In the genomic region with DNA sequence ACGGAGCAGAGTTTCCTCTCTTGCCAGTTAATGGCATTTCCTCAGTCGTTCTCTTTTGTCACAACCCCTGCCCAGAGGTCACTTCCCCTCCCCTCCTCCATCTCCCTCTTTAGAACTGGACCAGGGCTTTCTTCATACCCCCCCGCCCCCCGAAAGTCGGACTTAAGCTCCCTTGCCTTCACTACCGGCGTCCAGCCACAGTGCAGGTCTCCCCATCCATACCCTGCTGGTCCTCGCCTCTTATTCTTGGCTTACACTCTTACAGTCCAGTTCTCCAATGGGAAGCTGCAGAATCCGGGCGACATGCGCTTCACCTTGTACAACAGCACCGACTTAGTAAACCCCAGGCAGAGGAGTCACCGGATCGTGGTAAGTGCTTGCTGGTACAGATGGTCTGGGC, we compare ENCODE assay signal across 8 mouse cellular contexts. TPM values are rescaled to one million over a fixed set of nuclear protein-coding genes. Genes with fewer than 3 reads are reported as not detected.
DNase-seq lines count a peak whose midpoint lies in the region; ATAC-seq and TF ChIP-seq lines count a peak whose summit lies in the region.

No protein-coding gene starts in this region.

- peaks cover 22% of the 10 kb centered on the region for H3K36me3 ChIP-seq in heart, embryonic 14.5 days (ENCODE audit: control insufficient read depth, insufficient read depth, low read length)
- peaks cover 41% of the 10 kb centered on the region for H3K36me3 ChIP-seq in G1E (replicated peaks)
- no peaks in the 10 kb centered on the region for H3K36me3 ChIP-seq in macrophage (ENCODE audit: inconsistent target)

- H3K9me3 ChIP-seq in heart, embryonic 14.5 days (ENCODE audit: control insufficient read depth, low read length): no peaks in the 10 kb centered on the region
- H3K9me3 ChIP-seq in G1E (replicated peaks): no peaks in the 10 kb centered on the region

- H3K9ac ChIP-seq in heart, embryonic 14.5 days (ENCODE audit: low read length): peak overlapping the region; percentile 85

- intact Hi-C loops in left cerebral cortex, postnatal 4 days (cut with DNase I): loop anchor here (5.0 kb wide), 2 partner anchors 263 to 1113 kb away; no protein-coding TSS in a partner anchor

- peak overlapping the region; percentile 93 for H3K4me2 ChIP-seq in heart, embryonic 14.5 days (ENCODE audit: low read length)

- TF ChIP-seq CTCF in G1E (IDR thresholded peaks at IDR 0.05; ENCODE audit: low read depth, low read length): no peak

- H3K79me2 ChIP-seq in macrophage (ENCODE audit: inconsistent target): no peaks in the 10 kb centered on the region

- ATAC-seq in heart, embryonic 14.5 days (ENCODE audit: insufficient number of reproducible peaks, insufficient read depth, low FRiP score, low read depth): no peak
- ATAC-seq in G1E (ENCODE audit: extremely low read depth, insufficient number of reproducible peaks, low FRiP score, poor library complexity, severe bottlenecking): no peak
- ATAC-seq in granulocyte monocyte progenitor cell, adult 5-6 weeks (replicated peaks; ENCODE audit: poor library complexity, severe bottlenecking): peak; percentile 31

- H3K4me1 ChIP-seq in heart, embryonic 14.5 days (ENCODE audit: control insufficient read depth in 2 of 2, insufficient read depth in 2 of 2, low read length in 2 of 2): peaks cover 5 to 12% of the 10 kb centered on the region in 2 experiments; a peak in 3 of 4 replicates
- peaks cover 54% of the 10 kb centered on the region for H3K4me1 ChIP-seq in G1E (ENCODE audit: insufficient read depth, low read depth, low read length)

- no peak for DNase-seq in heart, postnatal 4 days
- DNase-seq in G1E (ENCODE audit: low spot score): peak; percentile 18
- DNase-seq in right cerebral cortex, adult 18-20 months: no peak
- no peak for DNase-seq in thymus, postnatal 36 days
- no peak for DNase-seq in left cerebral cortex, postnatal 4 days

- H3K27me3 ChIP-seq in heart, embryonic 14.5 days (ENCODE audit: control insufficient read depth, insufficient read depth, low read length): no peaks in the 10 kb centered on the region
- H3K27me3 ChIP-seq in G1E (ENCODE audit: insufficient read depth, low read length): no peaks in the 10 kb centered on the region

- H3K27ac ChIP-seq in heart, embryonic 14.5 days (replicated peaks in 1 of 2; ENCODE audit: control insufficient read depth in 1 of 2, insufficient read depth in 1 of 2, low read depth in 2 of 2, low read length in 2 of 2): peak overlapping the region in 1 of 2 experiments; percentile 49; a peak in 2 of 4 replicates
- no peak overlapping the region for H3K27ac ChIP-seq in macrophage

- peak overlapping the region; percentile 63 to 81 for H3K4me3 ChIP-seq in heart, embryonic 14.5 days (ENCODE audit: control insufficient read depth in 1 of 2, insufficient read depth in 1 of 2, low read depth in 1 of 2, low read length in 2 of 2)
- H3K4me3 ChIP-seq in G1E (ENCODE audit: low read depth, low read length) (peak overlapping the region; percentile 82), macrophage (ENCODE audit: inconsistent target) (peak overlapping the region; percentile 72)

- WGBS in heart, embryonic 14.5 days: under 1% methylated on average over 14 of the region's 14 CpGs
- 3% methylated on average over 10 of the region's 14 CpGs for WGBS in macrophage (ENCODE audit: missing documents)

RNA-seq across cellular contexts. Expression of a gene that starts 0.6 kb away (rescaled TPM):
- 72.4 and 73.1 TPM in 2 replicates for polyA plus RNA-seq in heart, embryonic 14.5 days (2014; fragmentation: Nextera tagmentation; extraction: Ambion mirVana)
- 10 to 100 TPM; 41.6 to 45.0 TPM for total RNA-seq in heart, postnatal 4 days (2021)
- total RNA-seq in G1E (2014; fragmentation: Nextera tagmentation): 21.4 and 23.2 TPM in 2 replicates
- 31.7 and 44.5 TPM in 2 replicates for total RNA-seq in G1E (2017)
- polyA plus RNA-seq in G1E (2012): 3.5 and 9.2 TPM in 2 replicates
- total RNA-seq in granulocyte monocyte progenitor cell, adult 5-6 weeks (2014; fragmentation: Nextera tagmentation): 34.6 and 70.2 TPM in 2 replicates
- total RNA-seq in granulocyte monocyte progenitor cell, adult 5-6 weeks (2017): 60.8 and 64.1 TPM in 2 replicates
- 10 to 100 TPM in 5 of 26 experiments, 1 to 10 TPM in 21; 2.5 to 14.2 (median 5.5) TPM for total RNA-seq in macrophage (2018; cell fraction: chromatin; rRNA removed)
- 1 to 10 TPM; 2.2 to 5.3 (median 4.2) TPM for total RNA-seq in macrophage (2018; cell fraction: cytosol; rRNA removed)
- total RNA-seq in macrophage (2018; cell fraction: nucleus; rRNA removed): 1 to 10 TPM; 1.2 to 9.2 (median 4.2) TPM
- 2.3 to 8.3 TPM (median 3.3 TPM) in 3 replicates for polyA plus RNA-seq in macrophage (2018)
- total RNA-seq in left cerebral cortex, postnatal 4 days (2021): 10 to 100 TPM; 21.0 to 22.6 TPM

RNA-seq across cellular contexts. Expression of a gene that starts 6.8 kb away (rescaled TPM):
- polyA plus RNA-seq in heart, embryonic 14.5 days (2014; fragmentation: Nextera tagmentation; extraction: Ambion mirVana): 17.2 and 17.6 TPM in 2 replicates
- 10 to 100 TPM; 10.5 to 11.9 TPM for total RNA-seq in heart, postnatal 4 days (2021)
- total RNA-seq in G1E (2014; fragmentation: Nextera tagmentation): 9.7 and 10.9 TPM in 2 replicates
- total RNA-seq in G1E (2017): 8.7 and 9.8 TPM in 2 replicates
- polyA plus RNA-seq in G1E (2012): 2.3 and 2.6 TPM in 2 replicates
- total RNA-seq in granulocyte monocyte progenitor cell, adult 5-6 weeks (2014; fragmentation: Nextera tagmentation): 10.0 and 12.2 TPM in 2 replicates
- total RNA-seq in granulocyte monocyte progenitor cell, adult 5-6 weeks (2017): 9.0 and 9.3 TPM in 2 replicates
- total RNA-seq in macrophage (2018; cell fraction: chromatin; rRNA removed): 100 to 1,000 TPM in 1 of 26 experiments, 10 to 100 TPM in 25; 12.9 to 135 (median 50.6) TPM
- total RNA-seq in macrophage (2018; cell fraction: cytosol; rRNA removed): 10 to 100 TPM in 17 of 26 experiments, 1 to 10 TPM in 9; 5.0 to 33.8 (median 10.9) TPM
- total RNA-seq in macrophage (2018; cell fraction: nucleus; rRNA removed): 100 to 1,000 TPM in 1 of 26 experiments, 10 to 100 TPM in 25; 16.5 to 107 (median 46.9) TPM
- polyA plus RNA-seq in macrophage (2018): 4.9 to 12.1 TPM (median 5.8 TPM) in 3 replicates
- 10 to 100 TPM; 30.9 to 33.0 TPM for total RNA-seq in left cerebral cortex, postnatal 4 days (2021)

RNA-seq across cellular contexts. Expression of a gene that starts 37.8 kb away (rescaled TPM):
- polyA plus RNA-seq in heart, embryonic 14.5 days (2014; fragmentation: Nextera tagmentation; extraction: Ambion mirVana): 85.6 and 88.7 TPM in 2 replicates
- 10 to 100 TPM; 46.6 to 47.0 TPM for total RNA-seq in heart, postnatal 4 days (2021)
- total RNA-seq in G1E (2014; fragmentation: Nextera tagmentation): 25.2 and 32.4 TPM in 2 replicates
- total RNA-seq in G1E (2017): 30.5 and 33.2 TPM in 2 replicates
- polyA plus RNA-seq in G1E (2012): 74.2 and 119 TPM in 2 replicates
- 12.4 and 14.1 TPM in 2 replicates for total RNA-seq in granulocyte monocyte progenitor cell, adult 5-6 weeks (2014; fragmentation: Nextera tagmentation)
- total RNA-seq in granulocyte monocyte progenitor cell, adult 5-6 weeks (2017): 8.5 and 10.3 TPM in 2 replicates
- total RNA-seq in macrophage (2018; cell fraction: chromatin; rRNA removed): 1 to 10 TPM in 5 of 26 experiments, under 1 TPM in 3, not detected in 18; 0.49 to 4.1 (median 1.4) TPM
- 1 to 10 TPM in 23 of 26 experiments, under 1 TPM in 3; 0.68 to 5.1 (median 2.3) TPM for total RNA-seq in macrophage (2018; cell fraction: cytosol; rRNA removed)
- total RNA-seq in macrophage (2018; cell fraction: nucleus; rRNA removed): 1 to 10 TPM in 12 of 26 experiments, under 1 TPM in 5, not detected in 9; 0.72 to 3.2 (median 1.4) TPM
- polyA plus RNA-seq in macrophage (2018): 2.3 to 8.6 TPM (median 2.9 TPM) in 3 replicates
- 10 to 100 TPM in 1 of 2 experiments, 1 to 10 TPM in 1; 9.8 to 12.0 TPM for total RNA-seq in left cerebral cortex, postnatal 4 days (2021)
